In genomic region chr1:180352258-180352657, GRCm38 (mm10) we compare ENCODE assay signal across 22 mouse cellular contexts.
"Had no signal": no experiment of that assay in that cellular context is flagged by ENCODE, and none has a peak within 500 bp of the region (broad histone marks: within the 10 kb centered on the region; RNA-seq: fewer than 3 reads in every experiment).

No protein-coding gene starts in this region.

- H3K27ac ChIP-seq: layer of hippocampus, adult 2 months; limb, embryonic 10.5 days; limb, embryonic 13.5 days; liver, embryonic 12.5 days; liver, embryonic 15.5 days; lung, embryonic 15.5 days; macrophage; midbrain, embryonic 12.5 days; midbrain, embryonic 15.5 days; neural tube, embryonic 12.5 days; neural tube, embryonic 15.5 days; stomach, embryonic 15.5 days had no signal

- H3K27me3 ChIP-seq: limb, embryonic 13.5 days; liver, embryonic 12.5 days; liver, embryonic 15.5 days; lung, embryonic 15.5 days; midbrain, embryonic 12.5 days; midbrain, embryonic 15.5 days; neural tube, embryonic 12.5 days; neural tube, embryonic 15.5 days; stomach, embryonic 15.5 days had no signal

- H3K4me2 ChIP-seq: limb, embryonic 13.5 days; liver, embryonic 12.5 days; liver, embryonic 15.5 days; lung, embryonic 15.5 days; midbrain, embryonic 12.5 days; midbrain, embryonic 15.5 days; neural tube, embryonic 12.5 days; neural tube, embryonic 15.5 days; stomach, embryonic 15.5 days had no signal

- DNase-seq: kidney, adult 11 months; kidney, adult 9 months; kidney, postnatal 25 days; layer of hippocampus, adult 9-11 months; liver; lung, adult 18-20 months; lung, postnatal 14 days; right cerebral cortex, adult 18-20 months; right cerebral cortex, postnatal 14 days; thymus, postnatal 36 days had no signal

- H3K9me3 ChIP-seq: limb, embryonic 10.5 days; limb, embryonic 13.5 days; liver, embryonic 12.5 days; liver, embryonic 15.5 days; lung, embryonic 15.5 days; midbrain, embryonic 12.5 days; midbrain, embryonic 15.5 days; neural tube, embryonic 12.5 days; neural tube, embryonic 15.5 days; stomach, embryonic 15.5 days had no signal

- H3K9ac ChIP-seq: limb, embryonic 13.5 days; liver, embryonic 12.5 days; liver, embryonic 15.5 days; lung, embryonic 15.5 days; midbrain, embryonic 12.5 days; midbrain, embryonic 15.5 days; neural tube, embryonic 12.5 days; neural tube, embryonic 15.5 days; stomach, embryonic 15.5 days had no signal

- ATAC-seq: liver, embryonic 12.5 days; midbrain, embryonic 15.5 days had no signal

- H3K4me3 ChIP-seq: layer of hippocampus, adult 2 months; limb, embryonic 10.5 days; limb, embryonic 13.5 days; liver, embryonic 12.5 days; liver, embryonic 15.5 days; lung, embryonic 15.5 days; midbrain, embryonic 12.5 days; midbrain, embryonic 15.5 days; neural tube, embryonic 12.5 days; neural tube, embryonic 15.5 days; stomach, embryonic 15.5 days had no signal

- H3K4me1 ChIP-seq: midbrain, embryonic 15.5 days had no signal

- H3K36me3 ChIP-seq: limb, embryonic 10.5 days; limb, embryonic 13.5 days; liver, embryonic 12.5 days; liver, embryonic 15.5 days; lung, embryonic 15.5 days; midbrain, embryonic 12.5 days; midbrain, embryonic 15.5 days; neural tube, embryonic 12.5 days; neural tube, embryonic 15.5 days; stomach, embryonic 15.5 days had no signal
